Mouse (Mus musculus): ENCODE data around the gene Zbtb2. TPM values are rescaled to one million over a fixed set of nuclear protein-coding genes. Genes with fewer than 3 reads are reported as not detected.

Zbtb2 gene
- polyA plus RNA-seq, 1 experiment from 2014 or later = 9.2 TPM

GRCm38 (mm10) chr10:4354371-4355260 lies 33.3 kb downstream of the Zbtb2 start:
- peak; percentile 68 for DNase-seq (ENCODE audit: low spot score)
- H3K4me3 ChIP-seq (ENCODE audit: low read depth, low read length) = no peak overlapping the region
- H3K4me1 ChIP-seq (ENCODE audit: insufficient read depth, low read depth, low read length) = no peaks in the 10 kb centered on the region
- H3K27ac ChIP-seq (ENCODE audit: low read length) = no peak overlapping the region
- 82% methylated on average over 38 of the region's 38 CpGs for WGBS
- H3K9ac ChIP-seq (replicated peaks; ENCODE audit: low read depth) = no peak overlapping the region
- peaks cover 22% of the 10 kb centered on the region; the same call in 1 of the 2 replicates for H3K36me3 ChIP-seq (ENCODE audit: insufficient read depth, low read length)
- ATAC-seq = no peak
- H3K27me3 ChIP-seq (replicated peaks; ENCODE audit: insufficient read depth, low read length) = no peaks in the 10 kb centered on the region
- TF ChIP-seq EP300 (IDR thresholded peaks at IDR 0.05) (no peak), CTCF (IDR thresholded peaks at IDR 0.05) (no peak)
- no peak overlapping the region for H3K4me2 ChIP-seq (replicated peaks; ENCODE audit: low read depth, low read length)
- no peaks in the 10 kb centered on the region for H3K9me3 ChIP-seq (ENCODE audit: low read length)

- H3K9me3 ChIP-seq (ENCODE audit: low read length) = no peaks in the 10 kb centered on the region
- TF ChIP-seq EP300 (IDR thresholded peaks at IDR 0.05) (no peak), CTCF (IDR thresholded peaks at IDR 0.05) (no peak)
- no peaks in the 10 kb centered on the region for H3K36me3 ChIP-seq (ENCODE audit: insufficient read depth, low read length)
- no peaks in the 10 kb centered on the region for H3K27me3 ChIP-seq (replicated peaks; ENCODE audit: insufficient read depth, low read length)
- no peak overlapping the region for H3K4me3 ChIP-seq (ENCODE audit: low read depth, low read length)
- H3K9ac ChIP-seq (replicated peaks; ENCODE audit: low read depth) = no peak overlapping the region
- ATAC-seq (no peak), DNase-seq (ENCODE audit: low spot score) (no peak)
- no peak overlapping the region for H3K4me2 ChIP-seq (replicated peaks; ENCODE audit: low read depth, low read length)
- 94% methylated on average over 14 of the region's 14 CpGs for WGBS
- H3K27ac ChIP-seq (ENCODE audit: low read length) = no peak overlapping the region
- no peaks in the 10 kb centered on the region for H3K4me1 ChIP-seq (ENCODE audit: insufficient read depth, low read depth, low read length)
Observed at GRCm38 (mm10) chr10:4347591-4347990, 40.3 kb downstream of the Zbtb2 start.

- WGBS = 56% methylated on average over 3 of the region's 4 CpGs
- Histone ChIP-seq H3K36me3 (ENCODE audit: insufficient read depth, low read length) (no peaks in the 10 kb centered on the region), H3K4me2 (replicated peaks; ENCODE audit: low read depth, low read length) (peak overlapping the region; percentile 65), H3K4me1 (ENCODE audit: insufficient read depth, low read depth, low read length) (no peaks in the 10 kb centered on the region), H3K9me3 (ENCODE audit: low read length) (no peaks in the 10 kb centered on the region), H3K27me3 (replicated peaks; ENCODE audit: insufficient read depth, low read length) (no peaks in the 10 kb centered on the region), H3K27ac (ENCODE audit: low read length) (0 out of 2 replicates have a peak overlapping the region, but pooled peaks have one; percentile 32), H3K9ac (replicated peaks; ENCODE audit: low read depth) (no peak overlapping the region), H3K4me3 (ENCODE audit: low read depth, low read length) (no peak overlapping the region)
- TF ChIP-seq EP300 (IDR thresholded peaks at IDR 0.05) = no peak
- TF ChIP-seq CTCF (IDR thresholded peaks at IDR 0.05) = no peak
- DNase-seq (ENCODE audit: low spot score) (no peak), ATAC-seq (peak; percentile 39)
Observed at GRCm38 (mm10) chr10:4347136-4347492, 40.8 kb downstream of the Zbtb2 start.

- Histone ChIP-seq H3K9me3 (ENCODE audit: low read length) (no peaks in the 10 kb centered on the region), H3K4me3 (ENCODE audit: low read depth, low read length) (peak overlapping the region; percentile 19; the same call in 1 of the 2 replicates), H3K27me3 (replicated peaks; ENCODE audit: insufficient read depth, low read length) (no peaks in the 10 kb centered on the region), H3K4me1 (ENCODE audit: insufficient read depth, low read depth, low read length) (no peaks in the 10 kb centered on the region), H3K27ac (ENCODE audit: low read length) (peak overlapping the region; percentile 32; the same call in 1 of the 2 replicates), H3K9ac (replicated peaks; ENCODE audit: low read depth) (peak overlapping the region; percentile 23; the same call in 1 of the 2 replicates), H3K36me3 (ENCODE audit: insufficient read depth, low read length) (no peaks in the 10 kb centered on the region), H3K4me2 (replicated peaks; ENCODE audit: low read depth, low read length) (peak overlapping the region; percentile 65)
- peak; percentile 92 for TF ChIP-seq CTCF (IDR thresholded peaks at IDR 0.05)
- no peak for TF ChIP-seq EP300 (IDR thresholded peaks at IDR 0.05)
- DNase-seq (ENCODE audit: low spot score) (peak; percentile 90), ATAC-seq (peak; percentile 96)
- WGBS = 6% methylated on average over 28 of the region's 28 CpGs
Observed at GRCm38 (mm10) chr10:4346489-4347135, 41.3 kb downstream of the Zbtb2 start.

- no peak overlapping the region for H3K4me3 ChIP-seq (ENCODE audit: low read depth, low read length)
- H3K4me1 ChIP-seq (ENCODE audit: insufficient read depth, low read depth, low read length) = no peaks in the 10 kb centered on the region
- H3K4me2 ChIP-seq (replicated peaks; ENCODE audit: low read depth, low read length) = no peak overlapping the region
- no peaks in the 10 kb centered on the region for H3K27me3 ChIP-seq (replicated peaks; ENCODE audit: insufficient read depth, low read length)
- ATAC-seq (peak; percentile 66), DNase-seq (ENCODE audit: low spot score) (peak; percentile 83)
- H3K9ac ChIP-seq (replicated peaks; ENCODE audit: low read depth) = no peak overlapping the region
- no peaks in the 10 kb centered on the region for H3K36me3 ChIP-seq (ENCODE audit: insufficient read depth, low read length)
- H3K9me3 ChIP-seq (ENCODE audit: low read length) = no peaks in the 10 kb centered on the region
- TF ChIP-seq CTCF (IDR thresholded peaks at IDR 0.05) (peak; percentile 74), EP300 (IDR thresholded peaks at IDR 0.05) (no peak)
- WGBS = 13% methylated on average over 2 of the region's 2 CpGs
- H3K27ac ChIP-seq (ENCODE audit: low read length) = no peak overlapping the region
Observed at GRCm38 (mm10) chr10:4341430-4341829, 46.5 kb downstream of the Zbtb2 start.

GRCm38 (mm10) chr10:4338863-4339461 lies 48.9 kb downstream of the Zbtb2 start:
- H3K9ac ChIP-seq (replicated peaks; ENCODE audit: low read depth) = no peak overlapping the region
- 29% methylated on average over 15 of the region's 15 CpGs for WGBS
- TF ChIP-seq EP300 (IDR thresholded peaks at IDR 0.05) (no peak), CTCF (IDR thresholded peaks at IDR 0.05) (no peak)
- ATAC-seq = peak; percentile 39
- no peaks in the 10 kb centered on the region for H3K4me1 ChIP-seq (ENCODE audit: insufficient read depth, low read depth, low read length)
- H3K4me3 ChIP-seq (ENCODE audit: low read depth, low read length) = 0 out of 2 replicates have a peak overlapping the region, but pooled peaks have one; percentile 0
- peak overlapping the region; percentile 6; the same call in 1 of the 2 replicates for H3K4me2 ChIP-seq (replicated peaks; ENCODE audit: low read depth, low read length)
- H3K27me3 ChIP-seq (replicated peaks; ENCODE audit: insufficient read depth, low read length) = no peaks in the 10 kb centered on the region
- no peaks in the 10 kb centered on the region for H3K9me3 ChIP-seq (ENCODE audit: low read length)
- no peak overlapping the region for H3K27ac ChIP-seq (ENCODE audit: low read length)
- DNase-seq (ENCODE audit: low spot score) = peak; percentile 72
- no peaks in the 10 kb centered on the region for H3K36me3 ChIP-seq (ENCODE audit: insufficient read depth, low read length)

Data from lung, postnatal 0 days (tissue).